Mouse (Mus musculus): Measurements from ENCODE around the gene Tmem163.
A peak's percentile ranks its signal among the peaks of the same experiment; 100 is the strongest.

Tmem163 gene

GRCm38 (mm10) chr1:127496737-127497543, 182.4 kb downstream of the Tmem163 start:
- DNase-seq = no peak

DNA sequence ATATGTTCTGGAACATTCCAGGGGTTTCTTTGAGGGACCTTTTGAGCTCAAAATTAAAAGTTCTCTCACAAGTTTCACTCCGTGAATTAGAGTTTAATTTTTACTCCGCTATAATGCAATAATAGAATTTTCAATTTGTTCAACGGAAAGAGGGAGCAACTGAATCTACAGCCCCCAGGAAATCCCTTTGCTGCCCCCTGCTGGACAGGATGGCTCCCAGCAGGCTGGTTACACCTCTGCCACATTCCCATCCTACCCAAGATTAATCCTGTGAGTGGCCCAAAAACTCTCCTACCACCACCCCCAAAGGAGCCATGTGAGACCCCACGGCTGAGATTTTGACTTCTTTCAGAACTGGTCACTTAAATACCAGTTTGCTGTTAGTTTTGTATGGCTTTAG, 192.2 kb downstream of the Tmem163 start:
- no peak for DNase-seq

DNA sequence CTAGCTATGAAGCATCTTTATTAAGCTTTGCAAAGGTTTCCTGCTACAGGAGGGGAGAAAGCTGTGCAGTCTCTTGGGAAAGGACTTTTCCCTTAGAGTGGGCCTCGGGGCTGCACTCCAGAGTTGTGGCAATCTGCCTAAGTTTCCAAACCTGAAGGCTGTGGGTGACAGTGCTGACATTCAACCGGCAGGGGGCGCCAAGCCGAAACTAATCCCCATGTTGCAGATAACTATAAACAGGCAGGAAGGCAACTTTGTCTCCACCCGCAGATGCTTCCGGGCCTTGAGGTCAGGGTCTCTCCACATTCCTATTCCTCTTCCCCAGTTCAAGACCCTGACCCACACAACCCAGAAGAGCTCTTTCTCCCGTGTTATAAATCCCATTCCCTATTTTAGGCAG, 194.5 kb downstream of the Tmem163 start:
- DNase-seq = peak; percentile 21 to 25

- DNase-seq = no peak
Measured at GRCm38 (mm10) chr1:127484188-127484587, 195.2 kb downstream of the Tmem163 start.

DNA sequence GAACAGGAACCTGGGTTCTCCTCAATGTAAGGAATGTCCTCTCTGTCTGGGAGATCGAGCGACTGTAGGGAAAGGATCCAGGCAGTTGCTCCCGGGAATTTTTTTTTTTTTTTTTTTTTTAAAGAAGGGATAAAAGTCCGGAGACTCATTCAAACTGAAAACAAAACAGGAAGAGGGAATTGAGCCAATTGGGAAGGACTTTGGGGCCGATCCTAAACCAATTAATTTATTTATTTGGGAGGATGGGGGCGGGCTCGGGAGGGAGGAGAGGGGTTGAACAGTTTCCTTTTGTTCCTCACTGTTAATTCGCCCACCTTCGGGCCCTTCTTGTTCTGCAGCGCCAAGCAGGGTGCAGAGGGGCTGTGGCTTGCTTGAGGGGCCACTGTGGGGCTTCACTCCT, 196.4 kb downstream of the Tmem163 start:
- no peak for DNase-seq

- DNase-seq = no peak
Measured at GRCm38 (mm10) chr1:127475756-127476155, 203.6 kb downstream of the Tmem163 start.

GRCm38 (mm10) chr1:127470175-127470574, 209.2 kb downstream of the Tmem163 start:
- no peak for DNase-seq

- no peak for DNase-seq
Measured at GRCm38 (mm10) chr1:127467238-127467637, 212.1 kb downstream of the Tmem163 start.

DNA sequence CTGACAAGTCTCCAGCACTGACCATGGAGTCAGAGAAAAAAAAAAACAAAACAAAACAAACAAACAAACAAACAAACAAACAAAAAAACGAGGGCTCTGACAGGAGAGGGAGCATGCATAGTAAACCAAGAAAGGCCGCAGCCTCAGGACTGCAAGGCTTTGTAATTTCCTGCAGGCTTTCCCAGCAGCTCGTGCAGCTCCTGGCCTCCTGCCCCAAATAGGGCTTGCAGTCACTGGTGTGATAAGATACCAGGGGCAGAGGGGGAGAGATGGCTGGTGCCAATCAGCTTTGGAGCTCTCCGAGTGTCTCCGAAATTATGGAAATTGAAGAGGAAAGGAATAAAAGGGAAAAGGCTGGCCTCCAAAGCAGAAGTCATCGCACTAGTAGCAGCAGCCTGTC, 214.1 kb downstream of the Tmem163 start:
- DNase-seq = no peak

DNA sequence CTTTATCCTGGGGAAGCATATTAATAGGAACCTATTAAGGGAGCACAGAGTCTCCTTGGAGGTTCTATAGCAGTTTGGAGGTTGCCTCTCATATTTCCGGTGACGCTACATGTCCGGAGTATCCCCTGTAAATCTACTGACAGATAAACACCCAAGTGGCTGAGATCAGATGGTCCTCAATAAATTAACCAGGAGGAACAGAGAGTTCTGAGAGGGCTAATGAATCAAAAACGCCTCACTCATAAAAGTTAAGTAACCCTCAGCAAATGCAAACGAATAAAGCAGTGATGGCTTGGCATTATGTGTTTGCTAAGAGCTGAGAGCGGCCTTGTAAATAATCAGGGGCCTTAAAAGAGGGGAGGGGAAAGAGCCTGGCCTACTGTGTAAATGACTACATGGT, 215.3 kb downstream of the Tmem163 start:
- DNase-seq = no peak

GRCm38 (mm10) chr1:127461017-127461416, 218.3 kb downstream of the Tmem163 start:
- no peak for DNase-seq

GRCm38 (mm10) chr1:127459576-127459975, 219.8 kb downstream of the Tmem163 start:
- peak; percentile 60 to 76 for DNase-seq

DNA sequence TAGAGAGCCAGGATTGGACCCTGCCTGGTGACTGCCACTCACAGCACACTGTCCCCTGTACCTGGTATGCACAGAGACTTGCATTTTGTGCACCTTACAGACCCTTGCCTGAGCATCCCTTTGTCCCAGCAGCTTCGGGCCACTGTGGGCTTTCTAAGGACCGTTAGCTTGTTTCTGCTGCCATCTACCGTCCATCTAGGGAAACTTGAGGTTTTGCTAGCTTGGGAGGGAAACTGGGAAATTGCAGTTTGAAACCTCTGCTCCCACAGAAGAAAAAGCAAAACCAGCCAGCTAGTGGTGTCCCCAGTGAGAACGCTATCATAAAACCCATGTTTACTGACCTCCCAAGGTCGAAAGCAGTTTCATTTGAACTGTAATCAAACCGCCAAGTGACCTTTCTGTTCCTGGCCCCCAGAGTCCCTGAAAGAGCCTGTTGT, 220.3 kb downstream of the Tmem163 start:
- DNase-seq = peak; percentile 20 to 48

- DNase-seq = no peak
Measured at GRCm38 (mm10) chr1:127453397-127453796, 226.0 kb downstream of the Tmem163 start.

DNA sequence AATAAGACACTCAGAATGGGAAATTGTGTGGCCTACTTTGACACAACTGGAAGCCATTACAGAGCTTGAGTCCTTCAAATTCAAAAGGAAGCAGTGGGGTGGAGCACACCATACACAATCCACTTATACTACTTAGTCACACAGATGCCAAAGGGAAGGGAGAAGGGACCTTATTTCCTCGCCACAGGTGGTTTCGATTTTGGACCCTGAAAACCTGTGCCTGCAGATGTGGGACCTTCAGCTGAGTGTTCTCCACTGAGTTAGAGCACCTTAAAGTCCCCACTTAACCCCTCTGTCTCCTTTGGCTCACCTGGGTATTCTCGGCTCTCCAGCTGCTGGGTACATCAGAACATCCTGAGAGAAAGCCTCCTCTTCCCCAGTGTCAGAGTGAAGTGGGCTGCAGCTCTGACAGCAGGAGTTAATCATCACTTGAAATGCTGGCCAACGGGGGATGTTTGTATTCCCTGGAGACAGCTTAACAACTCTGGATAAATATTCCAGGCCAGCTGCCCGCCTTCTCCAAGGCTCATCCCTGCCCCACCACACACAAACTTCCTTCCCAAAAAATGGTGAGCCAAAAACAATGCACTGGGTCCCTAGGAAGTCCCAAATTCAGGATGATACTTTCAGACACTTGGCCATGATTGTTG, 234.4 kb downstream of the Tmem163 start:
- no peak for DNase-seq

DNA sequence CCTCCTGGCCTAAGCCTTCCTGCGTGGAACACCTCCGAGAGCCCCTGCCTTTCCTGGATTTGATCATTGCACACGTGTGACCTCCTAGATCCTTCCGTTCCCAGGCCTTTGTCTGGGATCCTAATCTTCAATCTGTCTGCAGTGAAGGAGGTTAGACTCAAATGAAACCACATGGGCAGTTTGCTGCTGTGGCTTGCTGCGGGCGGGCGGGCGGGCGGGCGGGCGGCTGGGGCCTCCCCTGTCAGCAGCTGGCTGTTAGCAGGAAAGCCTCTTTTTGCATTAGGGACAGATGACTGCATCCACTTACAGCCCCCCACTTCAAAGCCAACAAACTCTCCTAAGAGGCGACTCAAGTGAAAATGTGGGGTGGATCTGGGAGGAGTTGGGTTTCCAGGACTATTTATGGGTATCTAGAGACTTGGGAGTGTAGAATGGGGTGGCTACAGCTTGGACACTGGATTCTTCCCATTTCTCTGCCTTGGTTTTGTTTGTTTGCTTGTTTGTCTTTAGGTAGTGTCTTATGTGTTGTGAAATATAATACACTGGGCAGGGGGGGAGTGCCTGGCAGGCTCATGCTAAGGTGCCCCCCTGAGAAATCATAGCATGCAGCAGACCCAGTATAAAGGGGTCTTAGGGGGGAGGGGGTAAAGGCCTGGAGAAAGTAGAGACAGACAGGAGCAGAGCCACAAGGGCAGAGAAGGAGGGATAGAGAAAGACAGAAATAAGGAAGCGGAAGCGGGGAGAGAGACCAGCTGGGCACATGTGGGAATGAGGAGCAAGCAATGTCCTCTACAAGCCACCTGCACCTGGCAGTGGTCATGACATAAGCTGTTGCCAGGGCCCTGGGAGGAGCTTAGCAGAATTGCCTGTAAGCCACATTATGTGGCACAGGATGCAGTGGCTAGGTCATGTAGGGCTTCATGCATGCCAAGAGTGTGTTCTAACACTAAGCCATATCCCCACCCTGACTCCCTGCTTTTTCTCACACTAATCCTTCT, 236.2 kb downstream of the Tmem163 start:
- peak; percentile 40 to 55 for DNase-seq

- DNase-seq = no peak
Measured at GRCm38 (mm10) chr1:127441736-127442135, 237.6 kb downstream of the Tmem163 start.

DNA sequence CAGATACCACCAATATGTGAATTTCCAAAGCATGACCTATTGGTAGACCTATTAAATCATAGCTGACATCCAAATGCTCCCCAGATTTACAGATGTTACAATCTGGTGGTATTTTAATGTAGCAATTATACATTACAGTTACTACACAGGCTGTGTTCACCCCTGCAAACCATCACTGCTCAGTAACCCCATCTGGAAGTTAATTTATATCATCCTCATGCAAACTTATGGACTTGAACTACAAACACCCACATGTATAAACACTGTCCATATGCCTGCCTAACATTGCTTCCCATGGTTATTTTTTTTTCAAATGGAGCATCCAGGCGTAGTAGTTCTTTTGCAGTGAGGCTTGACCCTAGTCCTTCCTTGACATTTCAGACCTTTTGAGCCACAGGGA, 238.3 kb downstream of the Tmem163 start:
- DNase-seq = no peak

- DNase-seq = no peak
Measured at GRCm38 (mm10) chr1:127439452-127439891, 239.9 kb downstream of the Tmem163 start.

DNA sequence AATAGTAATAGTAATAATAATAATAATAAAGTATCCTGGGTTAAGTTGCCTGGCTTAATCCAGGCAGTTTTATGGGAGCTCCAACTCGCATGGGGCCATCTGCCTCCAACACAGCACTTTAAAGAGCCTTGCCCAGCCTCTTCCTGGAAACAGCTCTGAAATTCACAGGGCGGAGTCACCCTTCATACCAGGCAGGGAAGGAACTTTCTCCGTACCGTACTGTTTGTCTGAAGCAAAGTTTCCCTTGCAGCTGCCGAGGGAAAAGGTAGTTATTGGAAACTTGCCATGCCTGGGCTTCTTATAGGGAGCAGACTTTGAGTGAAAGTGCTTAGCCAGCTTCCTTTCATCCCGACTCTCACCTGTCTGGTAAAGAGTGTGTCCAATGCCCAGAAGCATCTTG, 242.3 kb downstream of the Tmem163 start:
- no peak for DNase-seq

Data from thymus, adult 18-20 months (tissue).